19 mouse cellular contexts compared by ENCODE assay signal in genomic region chr17:52819007-52819406, GRCm38 (mm10).
A peak's percentile ranks its signal among the peaks of the same experiment; 100 is the strongest.
DNase-seq lines count a peak whose midpoint lies in the region; ATAC-seq and TF ChIP-seq lines count a peak whose summit lies in the region.
"Had no signal": no experiment of that assay in that cellular context is flagged by ENCODE, and none has a peak within 500 bp of the region (broad histone marks: within the 10 kb centered on the region; RNA-seq: fewer than 3 reads in every experiment).

No protein-coding gene starts in this region.

- no peak overlapping the region for H3K4me3 ChIP-seq in intestine, embryonic 16.5 days (ENCODE audit: low read length)
- H3K4me3 ChIP-seq in stomach, embryonic 15.5 days (replicated peaks) = no peak overlapping the region
- H3K4me3 ChIP-seq in stomach, postnatal 0 days (ENCODE audit: low read depth, low read length) = no peak overlapping the region
- H3K4me3 ChIP-seq in hindbrain, postnatal 0 days (ENCODE audit: low read length) = no peak overlapping the region
- no peak overlapping the region for H3K4me3 ChIP-seq in hindbrain, embryonic 14.5 days (replicated peaks; ENCODE audit: low read length)
- H3K4me3 ChIP-seq: embryonic facial prominence, embryonic 10.5 days; embryonic facial prominence, embryonic 12.5 days; forebrain, embryonic 13.5 days; forebrain, embryonic 15.5 days had no signal

- no peaks in the 10 kb centered on the region for H3K4me1 ChIP-seq in intestine, embryonic 16.5 days (ENCODE audit: control insufficient read depth, insufficient read depth, low read length)
- no peaks in the 10 kb centered on the region for H3K4me1 ChIP-seq in stomach, embryonic 15.5 days
- no peaks in the 10 kb centered on the region for H3K4me1 ChIP-seq in stomach, postnatal 0 days (replicated peaks; ENCODE audit: control insufficient read depth, insufficient read depth)
- H3K4me1 ChIP-seq in hindbrain, postnatal 0 days (ENCODE audit: insufficient read depth, low read length) = no peaks in the 10 kb centered on the region
- H3K4me1 ChIP-seq in hindbrain, embryonic 14.5 days (replicated peaks; ENCODE audit: control insufficient read depth, insufficient read depth, low read length) = no peaks in the 10 kb centered on the region
- H3K4me1 ChIP-seq: embryonic facial prominence, embryonic 10.5 days; embryonic facial prominence, embryonic 12.5 days; forebrain, embryonic 13.5 days; forebrain, embryonic 15.5 days had no signal

- peak; percentile 70 for ATAC-seq in intestine, embryonic 16.5 days
- ATAC-seq in stomach, embryonic 15.5 days (ENCODE audit: insufficient read depth, low FRiP score, low read depth) = peak; percentile 56; the same call in 1 of the 2 replicates
- peak; percentile 92 for ATAC-seq in stomach, postnatal 0 days (ENCODE audit: low FRiP score, low TSS enrichment)
- no peak for ATAC-seq in hindbrain, postnatal 0 days
- no peak for ATAC-seq in hindbrain, embryonic 14.5 days (ENCODE audit: low FRiP score)
- ATAC-seq: forebrain, embryonic 13.5 days; forebrain, embryonic 15.5 days had no signal

- H3K27ac ChIP-seq in intestine, embryonic 16.5 days (ENCODE audit: low read length) = no peak overlapping the region
- no peak overlapping the region for H3K27ac ChIP-seq in stomach, embryonic 15.5 days
- H3K27ac ChIP-seq in stomach, postnatal 0 days (replicated peaks) = no peak overlapping the region
- no peak overlapping the region for H3K27ac ChIP-seq in hindbrain, postnatal 0 days
- no peak overlapping the region for H3K27ac ChIP-seq in hindbrain, embryonic 14.5 days
- H3K27ac ChIP-seq: embryonic facial prominence, embryonic 10.5 days; embryonic facial prominence, embryonic 12.5 days; forebrain, embryonic 13.5 days; forebrain, embryonic 15.5 days had no signal

- H3K9ac ChIP-seq in intestine, embryonic 16.5 days (ENCODE audit: low read depth, low read length) = no peak overlapping the region
- no peak overlapping the region for H3K9ac ChIP-seq in stomach, embryonic 15.5 days
- H3K9ac ChIP-seq in stomach, postnatal 0 days (ENCODE audit: low read length) = no peak overlapping the region
- H3K9ac ChIP-seq in hindbrain, postnatal 0 days (replicated peaks; ENCODE audit: low read length) = no peak overlapping the region
- no peak overlapping the region for H3K9ac ChIP-seq in hindbrain, embryonic 14.5 days
- H3K9ac ChIP-seq: embryonic facial prominence, embryonic 12.5 days; forebrain, embryonic 13.5 days; forebrain, embryonic 15.5 days had no signal

- no peaks in the 10 kb centered on the region for H3K36me3 ChIP-seq in intestine, embryonic 16.5 days (ENCODE audit: control insufficient read depth, insufficient read depth, low read length)
- H3K36me3 ChIP-seq in stomach, embryonic 15.5 days = no peaks in the 10 kb centered on the region
- H3K36me3 ChIP-seq in stomach, postnatal 0 days (ENCODE audit: control insufficient read depth, insufficient read depth, low read length) = no peaks in the 10 kb centered on the region
- H3K36me3 ChIP-seq in hindbrain, postnatal 0 days (ENCODE audit: insufficient read depth, low read length) = no peaks in the 10 kb centered on the region
- H3K36me3 ChIP-seq in hindbrain, embryonic 14.5 days (replicated peaks; ENCODE audit: control insufficient read depth, insufficient read depth) = no peaks in the 10 kb centered on the region
- H3K36me3 ChIP-seq: embryonic facial prominence, embryonic 10.5 days; embryonic facial prominence, embryonic 12.5 days; forebrain, embryonic 15.5 days had no signal

- H3K9me3 ChIP-seq in intestine, embryonic 16.5 days (ENCODE audit: control insufficient read depth, low read length) = no peaks in the 10 kb centered on the region
- no peaks in the 10 kb centered on the region for H3K9me3 ChIP-seq in stomach, embryonic 15.5 days
- no peaks in the 10 kb centered on the region for H3K9me3 ChIP-seq in stomach, postnatal 0 days (ENCODE audit: control insufficient read depth, low read length)
- H3K9me3 ChIP-seq in hindbrain, postnatal 0 days (ENCODE audit: low read length) = no peaks in the 10 kb centered on the region
- 0 out of 2 replicates have a peak, but pooled peaks cover 9% of the 10 kb centered on the region for H3K9me3 ChIP-seq in hindbrain, embryonic 14.5 days (ENCODE audit: control insufficient read depth, low read length)
- H3K9me3 ChIP-seq: embryonic facial prominence, embryonic 12.5 days; forebrain, embryonic 13.5 days; forebrain, embryonic 15.5 days had no signal

- no peak for TF ChIP-seq EP300 in stomach, postnatal 0 days (optimal IDR thresholded peaks at IDR 0.05)

- 66% methylated on average over 1 of the region's 1 CpGs for WGBS in intestine, embryonic 16.5 days
- 32% methylated on average over 1 of the region's 1 CpGs for WGBS in large intestine, adult 2 months
- 43% methylated on average over 1 of the region's 1 CpGs for WGBS in stomach, embryonic 15.5 days
- WGBS in stomach, postnatal 0 days = 44% methylated on average over 1 of the region's 1 CpGs
- 97% methylated on average over 1 of the region's 1 CpGs for WGBS in hindbrain, postnatal 0 days
- WGBS in hindbrain, embryonic 14.5 days = 85% methylated on average over 1 of the region's 1 CpGs

- H3K4me2 ChIP-seq in intestine, embryonic 16.5 days (ENCODE audit: low read depth, low read length) = no peak overlapping the region
- no peak overlapping the region for H3K4me2 ChIP-seq in stomach, embryonic 15.5 days
- no peak overlapping the region for H3K4me2 ChIP-seq in stomach, postnatal 0 days (replicated peaks; ENCODE audit: low read depth)
- no peak overlapping the region for H3K4me2 ChIP-seq in hindbrain, postnatal 0 days (ENCODE audit: low read depth, low read length)
- no peak overlapping the region for H3K4me2 ChIP-seq in hindbrain, embryonic 14.5 days (replicated peaks)
- H3K4me2 ChIP-seq: embryonic facial prominence, embryonic 12.5 days; forebrain, embryonic 13.5 days; forebrain, embryonic 15.5 days had no signal

- no peaks in the 10 kb centered on the region for H3K27me3 ChIP-seq in intestine, embryonic 16.5 days (replicated peaks; ENCODE audit: control insufficient read depth, insufficient read depth, low read length)
- no peaks in the 10 kb centered on the region for H3K27me3 ChIP-seq in stomach, embryonic 15.5 days (replicated peaks)
- H3K27me3 ChIP-seq in stomach, postnatal 0 days (ENCODE audit: control insufficient read depth, insufficient read depth, low read length) = no peaks in the 10 kb centered on the region
- no peaks in the 10 kb centered on the region for H3K27me3 ChIP-seq in hindbrain, postnatal 0 days (ENCODE audit: insufficient read depth, low read length)
- no peaks in the 10 kb centered on the region for H3K27me3 ChIP-seq in hindbrain, embryonic 14.5 days (ENCODE audit: control insufficient read depth, insufficient read depth, low read length)
- H3K27me3 ChIP-seq: embryonic facial prominence, embryonic 12.5 days; forebrain, embryonic 13.5 days; forebrain, embryonic 15.5 days had no signal

- no peak for TF ChIP-seq CTCF in stomach, postnatal 0 days (IDR thresholded peaks at IDR 0.05; ENCODE audit: low read depth)
- no peak for TF ChIP-seq CTCF in hindbrain, postnatal 0 days (IDR thresholded peaks at IDR 0.05; ENCODE audit: low read depth)

- peak; percentile 60 for DNase-seq in large intestine, adult 2 months (ENCODE audit: low read depth, low spot score)
- no peak for DNase-seq in stomach, postnatal 0 days (ENCODE audit: low spot score)
- DNase-seq in hindbrain, postnatal 0 days (ENCODE audit: low spot score) = no peak
- DNase-seq in frontal cortex, adult 2 months (ENCODE audit: extremely low spot score in 1 of 2, low spot score in 1 of 2) = no peak
- no peak for DNase-seq in hindbrain, embryonic 14.5 days (ENCODE audit: low spot score)
- DNase-seq: adrenal gland, adult 2 months; adrenal gland, postnatal 10 days; adrenal gland, postnatal 25 days; cerebellum, adult 11 months; cerebellum, adult 18-20 months; cerebellum, adult 8-10 months; cerebellum, adult 9-11 months; cerebellum, postnatal 14 days had no signal

Comparison
In these comparisons a context has a peak if more than half of its experiments do, and no peak if none do; other contexts are left out.
1. ATAC-seq: peak in intestine, embryonic 16.5 days (single experiment), stomach, embryonic 15.5 days (single experiment) and stomach, postnatal 0 days (single experiment); none in hindbrain, postnatal 0 days (single experiment) and hindbrain, embryonic 14.5 days (single experiment).